Mouse (Mus musculus) mouse trophoblast stem cell (cell line): ENCODE measurements around the gene Wbp2.

Source experiments
- in situ Hi-C, 2 experiments: fragments of 300-500 bp; cut with MseI, MboI; formaldehyde crosslinking; loops; 2 replicates in 1 of 2; 3 replicates in 1 of 2; pipeline ENCODE4 v1.15.1; 2025

Gene Wbp2

DNA sequence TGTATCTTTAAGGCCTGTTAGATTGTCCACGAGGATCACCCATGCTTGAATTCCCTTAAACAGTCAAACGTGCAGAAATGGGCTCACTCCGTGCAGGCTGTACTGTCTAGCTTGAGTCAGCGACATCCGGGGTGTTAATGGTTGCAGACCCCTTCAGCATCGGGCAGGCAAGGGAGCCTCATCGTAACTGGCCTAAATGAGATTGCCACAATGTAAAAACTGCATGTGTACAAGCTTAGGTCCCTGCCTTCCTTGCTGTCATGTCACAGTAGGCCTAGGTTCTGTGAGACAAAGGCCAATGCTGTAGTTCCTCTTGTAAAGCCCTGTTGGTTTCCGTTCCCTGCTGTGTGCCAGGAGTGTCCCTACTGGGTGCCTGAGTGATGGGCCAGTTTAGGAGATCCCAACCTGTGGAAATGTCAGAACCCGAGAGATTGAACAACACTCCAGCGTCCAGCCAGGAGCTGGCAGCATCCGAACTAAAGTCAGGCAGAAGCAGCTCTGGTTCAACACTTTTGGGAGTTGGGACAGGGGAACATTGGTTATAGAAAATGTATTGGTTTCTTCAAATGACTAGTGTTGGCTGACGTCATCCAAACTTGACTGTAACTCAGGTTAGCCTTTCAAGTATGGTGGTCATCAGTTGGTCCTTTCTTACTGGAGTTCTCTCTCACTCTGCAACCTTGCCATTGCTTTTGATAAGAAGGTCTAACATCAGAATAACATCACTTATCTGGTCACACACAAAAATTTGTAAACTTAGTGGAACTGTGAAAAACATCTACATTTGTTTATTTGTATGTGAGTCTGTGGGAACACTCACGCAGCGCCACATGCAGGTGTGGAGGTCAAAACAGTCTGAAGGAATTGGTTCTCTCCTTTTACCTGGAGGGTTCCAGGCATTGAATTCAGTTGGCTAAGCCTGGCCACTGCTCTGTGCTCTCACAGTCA lies 55.6 kb downstream of the Wbp2 start:
- in situ Hi-C loops = no loop called here

DNA sequence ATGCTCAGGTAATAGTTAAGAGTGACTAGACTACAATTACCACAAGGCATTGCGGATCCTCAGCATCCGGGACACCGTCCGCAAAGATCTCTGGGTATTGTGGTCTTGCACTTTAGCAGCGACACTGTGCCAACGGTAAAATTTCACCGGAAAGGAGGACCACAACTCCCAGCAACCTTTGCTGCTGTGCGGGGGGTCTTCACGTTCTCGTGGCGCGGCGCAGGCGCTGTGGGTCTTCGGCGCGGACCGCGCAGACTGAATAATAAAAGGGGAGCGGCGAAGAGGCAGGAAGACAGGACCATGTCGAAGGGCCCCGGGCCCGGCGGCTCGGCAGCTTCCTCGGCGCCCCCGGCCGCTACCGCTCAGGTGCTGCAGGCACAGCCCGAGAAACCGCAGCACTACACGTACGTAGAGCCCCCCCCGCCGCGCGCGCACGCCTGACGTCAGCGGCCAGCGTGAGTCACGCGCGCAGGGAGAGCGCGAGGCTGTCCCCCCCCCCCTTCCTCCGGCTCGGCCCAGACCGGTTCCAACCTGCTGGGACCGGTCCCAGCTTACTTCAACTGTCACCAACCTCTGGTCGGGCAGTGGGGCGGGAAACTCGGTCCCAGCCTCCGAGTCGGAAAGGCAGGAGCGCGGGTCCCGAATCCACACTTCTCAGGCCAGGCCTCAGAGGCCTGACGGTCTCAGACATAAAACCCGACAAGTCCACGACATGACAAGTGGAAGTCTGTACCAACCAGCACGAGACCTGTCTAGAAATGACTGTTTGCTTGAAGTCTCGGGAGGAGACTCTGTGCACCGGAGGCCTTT lies 56.5 kb downstream of the Wbp2 start, which contains the start of gene Unk:
Unk (plus strand) TSS at position 235 of the 810 bp plus-strand sequence.
- in situ Hi-C loops = no loop called here

DNA sequence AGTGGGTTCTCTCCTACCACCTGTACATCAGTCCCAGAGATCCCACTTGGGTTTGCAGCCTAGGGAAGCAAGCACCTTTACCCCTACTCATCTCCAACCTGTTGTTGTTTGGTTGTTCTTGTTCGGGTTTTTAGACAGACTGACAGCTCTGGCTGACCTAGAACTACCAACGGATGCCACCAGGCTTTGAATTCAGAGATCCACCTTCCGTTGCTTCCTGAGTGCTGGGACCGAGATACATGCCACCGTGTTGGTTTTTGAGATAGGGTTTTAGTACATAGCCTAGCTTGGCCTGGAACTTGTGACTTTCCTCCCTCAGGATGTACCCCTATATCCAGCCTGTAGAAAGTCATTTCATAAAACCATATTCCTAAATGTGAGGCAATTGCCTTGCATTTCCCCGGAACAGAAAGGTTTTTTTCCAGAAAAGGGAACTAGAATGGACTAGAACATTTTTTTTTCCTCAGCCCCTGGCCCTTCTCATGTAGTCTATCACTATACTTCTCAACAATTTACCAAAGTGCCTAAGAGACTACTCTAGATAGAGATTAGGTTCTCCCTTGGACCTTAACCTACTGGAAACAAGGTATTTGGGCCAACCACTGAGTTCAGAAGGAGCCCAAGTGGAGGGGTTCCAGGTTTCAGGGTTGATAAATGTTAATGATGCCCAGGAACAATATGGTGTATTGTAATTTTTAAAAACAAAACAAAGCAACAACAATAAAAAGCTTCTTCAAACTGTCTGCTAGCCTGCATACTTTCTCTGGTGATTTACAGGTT lies 57.5 kb downstream of the Wbp2 start:
- in situ Hi-C loops = no loop called here
